Mouse (Mus musculus) ES-Bruce4 (cell line): ENCODE results near the gene Meox1. TPM values are rescaled to one million over a fixed set of nuclear protein-coding genes. Genes with fewer than 3 reads are reported as not detected.

Experiments used
- H3K27ac ChIP-seq: 2 replicates; pipeline ENCODE4 v1.5.1; 2012; ENCODE audit warnings: low read length, inconsistent platforms; ENCODE audit not compliant: insufficient read depth
- H3K27me3 ChIP-seq: 2 replicates; pipeline ENCODE4 v1.6.1; 2012; ENCODE audit warnings: mild to moderate bottlenecking, low read length, inconsistent platforms; ENCODE audit not compliant: control insufficient read depth, poor library complexity, insufficient read depth, severe bottlenecking
- H3K36me3 ChIP-seq: 2 replicates; pipeline ENCODE4 v1.6.1; 2012; ENCODE audit warnings: inconsistent platforms, mild to moderate bottlenecking, low read length, moderate library complexity; ENCODE audit not compliant: control insufficient read depth, poor library complexity, insufficient read depth, severe bottlenecking
- H3K4me1 ChIP-seq: one replicate; pipeline ENCODE4 v1.8.1; 2011; ENCODE audit warnings: low read length; ENCODE audit not compliant: control insufficient read depth, insufficient read depth
- H3K4me3 ChIP-seq: 2 replicates; pipeline ENCODE4 v1.5.1; 2011; ENCODE audit warnings: low read depth, mild to moderate bottlenecking, low read length
- H3K9ac ChIP-seq: 2 replicates; pipeline ENCODE4 v1.6.1; 2012; ENCODE audit warnings: low read depth, mild to moderate bottlenecking, inconsistent platforms; ENCODE audit not compliant: poor library complexity, severe bottlenecking
- H3K9me3 ChIP-seq: replicated peaks from 2 replicates; pipeline ENCODE4 v1.6.1; 2012; ENCODE audit warnings: mild to moderate bottlenecking, low read length, inconsistent platforms; ENCODE audit not compliant: control insufficient read depth, poor library complexity, insufficient read depth, severe bottlenecking
- CTCF ChIP-seq: IDR thresholded peaks from one replicate; pipeline ENCODE4 v1.8.1; 2011; ENCODE audit warnings: low read depth, low read length
- EP300 ChIP-seq: IDR thresholded peaks from 2 replicates; pipeline ENCODE4 v1.6.1; 2011; ENCODE audit warnings: low read depth, low read length; ENCODE audit not compliant: insufficient read depth
- POLR2A ChIP-seq: IDR thresholded peaks from one replicate; pipeline ENCODE4 v1.8.1; 2011; ENCODE audit warnings: low read length; ENCODE audit not compliant: insufficient read depth
- polyA plus RNA-seq: library from polyadenylated mRNA; stranded (reverse); fragments of >200 nt; gene quantifications from 2 replicates; pipeline ENCODE4 v1.2.4, GENCODE M21; 2011; ENCODE audit warnings: low read depth; ENCODE audit not compliant: missing spikeins, insufficient read depth, insufficient read length

Meox1 gene
- polyA plus RNA-seq, 1 experiment: not detected

DNA sequence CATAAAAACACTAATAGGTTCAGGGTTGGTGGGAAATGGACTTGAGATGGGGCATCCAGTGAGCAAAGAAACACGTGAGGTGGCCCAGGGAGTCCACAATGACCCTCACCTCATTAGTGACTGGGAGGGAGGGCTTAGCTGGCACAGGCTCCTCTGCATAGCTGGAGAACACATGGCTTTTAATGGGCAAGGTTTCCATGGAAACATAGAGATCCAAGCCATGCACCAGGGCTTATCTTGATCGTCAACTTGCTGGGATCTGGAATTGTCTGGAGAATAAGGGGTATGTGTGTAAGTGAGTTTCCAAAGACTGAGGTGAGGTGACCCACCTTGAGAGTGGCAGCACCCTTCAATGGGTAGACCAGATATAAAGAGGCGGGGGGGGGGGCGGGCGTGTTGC lies 19.2 kb downstream of the Meox1 start:
- TF ChIP-seq POLR2A: no peak
- TF ChIP-seq EP300: no peak
- TF ChIP-seq CTCF: no peak
- no peaks in the 10 kb centered on the region for H3K36me3 ChIP-seq
- no peaks in the 10 kb centered on the region for H3K27me3 ChIP-seq
- H3K4me3 ChIP-seq: no peak overlapping the region
- H3K9me3 ChIP-seq: no peaks in the 10 kb centered on the region
- no peak overlapping the region for H3K9ac ChIP-seq
- H3K4me1 ChIP-seq: no peaks in the 10 kb centered on the region
- H3K27ac ChIP-seq: no peak overlapping the region

DNA sequence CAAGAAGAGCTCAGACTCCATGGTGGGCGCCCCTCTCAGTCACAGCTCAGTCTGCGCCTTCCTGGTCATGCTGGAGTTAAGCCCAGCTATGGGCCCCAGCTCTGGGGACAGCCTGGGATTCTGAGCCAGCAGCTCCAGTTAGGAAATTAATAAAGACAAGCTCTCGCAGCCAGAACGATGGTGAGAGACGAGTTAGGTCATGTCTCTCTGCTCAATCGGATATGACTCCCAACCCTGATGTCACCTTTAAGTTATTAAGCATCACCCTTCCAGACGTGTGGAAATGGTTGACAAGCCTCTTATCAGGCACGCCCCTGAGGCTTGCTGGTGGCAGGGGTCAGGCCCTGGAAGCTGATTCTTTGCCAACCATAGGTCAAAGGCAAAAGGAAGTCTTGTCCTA lies 20.3 kb downstream of the Meox1 start:
- Histone ChIP-seq H3K4me3 (no peak overlapping the region), H3K27ac (no peak overlapping the region), H3K27me3 (no peaks in the 10 kb centered on the region), H3K36me3 (no peaks in the 10 kb centered on the region), H3K9me3 (no peaks in the 10 kb centered on the region), H3K4me1 (no peaks in the 10 kb centered on the region), H3K9ac (no peak overlapping the region)
- TF ChIP-seq CTCF: no peak
- no peak for TF ChIP-seq EP300
- TF ChIP-seq POLR2A: no peak

DNA sequence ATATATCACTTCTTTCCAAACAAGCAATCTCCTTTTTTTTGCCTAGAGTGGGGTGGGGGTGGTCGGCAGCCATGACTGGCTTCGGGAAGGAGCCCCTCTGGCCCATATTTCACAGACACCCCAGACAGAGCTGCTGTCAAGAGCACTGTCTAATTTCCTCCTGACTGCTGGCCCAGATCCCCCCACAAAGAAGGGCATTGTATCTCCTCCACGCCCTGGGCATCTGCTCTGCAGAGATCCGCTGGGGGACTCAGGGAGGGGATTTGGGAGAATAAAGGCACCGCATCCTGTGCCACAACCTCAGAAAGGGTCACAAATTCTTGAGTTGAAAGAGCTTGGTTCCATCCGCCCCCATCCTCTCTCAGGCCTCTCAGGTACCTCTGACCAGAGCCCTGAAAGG lies 22.7 kb downstream of the Meox1 start:
- no peak for TF ChIP-seq POLR2A
- TF ChIP-seq EP300: no peak
- TF ChIP-seq CTCF: no peak

DNA sequence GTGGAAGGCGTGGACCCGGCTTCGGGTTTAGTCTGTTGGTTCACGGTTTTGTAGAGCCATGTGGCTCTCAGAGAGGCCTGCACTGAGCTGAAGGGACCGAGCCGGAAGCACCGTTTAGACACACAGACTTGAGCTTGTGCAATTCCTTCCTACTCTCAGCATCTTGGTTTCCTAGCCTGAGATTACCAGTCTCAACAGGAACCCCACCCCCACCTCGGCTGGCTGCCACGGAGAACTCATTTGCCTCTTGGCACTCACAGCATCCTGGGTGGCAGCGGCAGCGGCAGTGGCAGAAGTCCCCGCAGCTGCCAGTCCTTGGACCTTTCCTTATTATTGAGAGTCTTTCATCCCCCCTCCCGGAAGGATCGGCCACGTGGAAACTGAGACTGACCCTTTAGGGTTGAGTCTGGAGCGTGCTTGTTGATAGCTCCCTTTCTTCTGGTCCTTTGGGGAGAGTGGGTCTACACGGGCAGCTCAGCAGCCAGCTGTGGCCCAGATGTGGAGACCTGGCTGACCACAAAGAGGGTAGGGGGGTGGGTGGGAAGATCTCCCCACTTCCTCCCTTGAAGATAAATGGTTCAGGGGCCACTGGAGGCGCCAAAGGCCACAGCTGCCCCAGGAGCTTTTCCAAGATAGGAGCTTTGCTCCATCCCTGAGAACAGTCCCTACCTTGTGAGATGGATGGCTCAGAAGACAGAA lies 24.0 kb downstream of the Meox1 start:
- Histone ChIP-seq H3K27ac (no peak overlapping the region), H3K9ac (no peak overlapping the region), H3K4me3 (no peak overlapping the region), H3K36me3 (no peaks in the 10 kb centered on the region), H3K4me1 (no peaks in the 10 kb centered on the region), H3K9me3 (no peaks in the 10 kb centered on the region), H3K27me3 (no peaks in the 10 kb centered on the region)
- TF ChIP-seq EP300 (no peak), CTCF (no peak), POLR2A (no peak)

More for the DNA sequence above, 22.7 kb downstream of the Meox1 start:
- no peaks in the 10 kb centered on the region for H3K36me3 ChIP-seq
- no peak overlapping the region for H3K27ac ChIP-seq
- H3K4me1 ChIP-seq: no peaks in the 10 kb centered on the region
- H3K9ac ChIP-seq: no peak overlapping the region
- H3K27me3 ChIP-seq: no peaks in the 10 kb centered on the region
- no peaks in the 10 kb centered on the region for H3K9me3 ChIP-seq
- no peak overlapping the region for H3K4me3 ChIP-seq

DNA sequence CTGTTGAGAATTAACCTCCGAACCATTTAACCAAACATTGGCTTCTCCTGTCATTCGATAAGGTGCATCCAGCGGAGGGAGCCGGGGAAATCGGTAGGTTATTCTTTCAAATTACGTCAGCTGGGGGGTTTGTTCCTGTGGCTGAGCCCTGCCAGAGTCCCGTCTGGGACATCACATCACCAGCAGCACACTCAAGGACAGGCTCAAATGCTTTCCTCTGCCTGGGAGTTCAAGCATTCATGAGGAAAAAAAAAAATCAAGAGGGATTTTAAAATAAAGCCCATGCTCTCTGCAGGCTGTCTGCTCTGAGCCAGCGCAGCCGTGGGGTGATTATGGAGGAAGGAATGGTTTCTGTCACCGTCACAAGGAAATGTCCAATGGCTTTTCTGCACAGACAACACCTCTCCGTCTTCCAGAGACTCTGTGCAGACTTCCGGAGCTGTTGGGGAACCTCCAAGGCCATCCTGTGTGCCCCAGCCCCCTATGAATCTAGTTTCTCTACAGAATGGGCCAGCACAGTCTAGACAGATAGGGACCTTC lies 26.6 kb downstream of the Meox1 start:
- no peak overlapping the region for H3K9ac ChIP-seq
- H3K27ac ChIP-seq: no peak overlapping the region
- no peaks in the 10 kb centered on the region for H3K36me3 ChIP-seq

DNA sequence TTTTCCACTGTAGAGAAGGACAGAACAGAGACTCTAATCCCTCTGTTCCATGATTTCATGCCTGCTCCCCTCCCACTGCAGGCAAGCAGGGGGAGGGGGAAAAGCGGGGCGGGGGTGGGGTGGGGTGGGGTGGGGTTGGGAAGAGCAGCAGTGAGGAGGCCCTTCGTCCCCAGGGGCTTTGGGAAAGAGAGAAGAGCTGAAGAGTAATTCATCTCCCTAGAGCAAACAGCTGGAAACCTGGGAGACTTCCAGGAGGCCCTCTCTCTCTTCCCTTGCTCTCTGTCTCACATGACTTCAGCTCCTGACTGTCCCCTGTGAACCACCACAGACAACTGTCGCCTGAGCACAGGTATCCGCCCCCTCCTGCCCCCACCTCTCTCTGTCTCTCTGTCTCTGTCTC lies 35.4 kb downstream of the Meox1 start:
- Histone ChIP-seq H3K4me3 (no peak overlapping the region), H3K4me1 (no peaks in the 10 kb centered on the region), H3K9me3 (no peaks in the 10 kb centered on the region), H3K36me3 (no peaks in the 10 kb centered on the region), H3K27ac (no peak overlapping the region), H3K9ac (no peak overlapping the region), H3K27me3 (no peaks in the 10 kb centered on the region)
- TF ChIP-seq POLR2A: no peak
- TF ChIP-seq CTCF: no peak
- no peak for TF ChIP-seq EP300

More for the DNA sequence above, 26.6 kb downstream of the Meox1 start:
- TF ChIP-seq EP300: no peak
- TF ChIP-seq CTCF: no peak
- no peak for TF ChIP-seq POLR2A
- Histone ChIP-seq H3K27me3 (no peaks in the 10 kb centered on the region), H3K4me3 (no peak overlapping the region), H3K4me1 (no peaks in the 10 kb centered on the region), H3K9me3 (no peaks in the 10 kb centered on the region)
